Mouse (Mus musculus) neural tube, embryonic 14.5 days (tissue): ENCODE measurements around the gene Armc6. TPM values are rescaled to one million over a fixed set of nuclear protein-coding genes. Genes with fewer than 3 reads are reported as not detected.

ENCODE experiments used
- ATAC-seq: fragments of 200-750 bp; cut with Nextera tagmentation; 2 replicates; pipeline ENCODE4 v1.8.0; 2017; ENCODE audit warnings: low read depth, mild to moderate bottlenecking, moderate TSS enrichment, moderate library complexity
- H3K27ac ChIP-seq: fragments of 300-500 bp; sonication (generic); 2 replicates; pipeline ENCODE4 v1.5.1; 2014; ENCODE audit warnings: low read depth, mild to moderate bottlenecking, control low read depth, low read length, moderate library complexity, mixed read lengths
- H3K27me3 ChIP-seq: fragments of 300-500 bp; sonication (generic); 2 replicates; pipeline ENCODE4 v1.6.1; 2014; ENCODE audit warnings: low read length; ENCODE audit not compliant: control insufficient read depth, insufficient read depth
- H3K36me3 ChIP-seq: fragments of 300-500 bp; sonication (generic); 2 replicates; pipeline ENCODE4 v1.6.1; 2014; ENCODE audit warnings: low read length, mixed read lengths; ENCODE audit not compliant: control insufficient read depth, insufficient read depth
- H3K4me1 ChIP-seq: fragments of 300-500 bp; sonication (generic); 2 replicates; pipeline ENCODE4 v1.6.1; 2014; ENCODE audit warnings: low read length; ENCODE audit not compliant: control insufficient read depth, insufficient read depth
- H3K4me2 ChIP-seq: fragments of 300-500 bp; sonication (generic); 2 replicates; pipeline ENCODE4 v1.6.1; 2014; ENCODE audit warnings: mild to moderate bottlenecking, low read depth, low read length, control low read depth
- H3K4me3 ChIP-seq: fragments of 300-500 bp; sonication (generic); 2 replicates; pipeline ENCODE4 v1.5.1; 2014; ENCODE audit warnings: low read depth, low read length, control low read depth, mixed read lengths
- H3K9ac ChIP-seq: fragments of 300-500 bp; sonication (generic); replicated peaks from 2 replicates; pipeline ENCODE4 v1.6.1; 2014; ENCODE audit warnings: low read depth, mild to moderate bottlenecking, control low read depth, low read length, mixed read lengths
- H3K9me3 ChIP-seq: fragments of 300-500 bp; sonication (generic); 2 replicates; pipeline ENCODE4 v1.6.1; 2016; ENCODE audit warnings: low read length; ENCODE audit not compliant: control insufficient read depth
- WGBS: fragments of 180-500 bp; shearing (Covaris S2); extraction: QIAGEN DNeasy Blood & Tissue Kit; methylation state at CpG from one replicate; pipeline ENCODE4 v1.1.7; 2014; 5-methylcytosine and 5-hydroxymethylcytosine counted together
- polyA plus RNA-seq: library from polyadenylated mRNA; unstranded; fragments of >200 nt; fragmentation: Nextera tagmentation; extraction: Ambion mirVana; gene quantifications from 2 replicates; pipeline ENCODE4 v1.2.1, GENCODE M21; 2014

Gene Armc6
- 95.5 and 106 TPM in 2 replicates for polyA plus RNA-seq

DNA sequence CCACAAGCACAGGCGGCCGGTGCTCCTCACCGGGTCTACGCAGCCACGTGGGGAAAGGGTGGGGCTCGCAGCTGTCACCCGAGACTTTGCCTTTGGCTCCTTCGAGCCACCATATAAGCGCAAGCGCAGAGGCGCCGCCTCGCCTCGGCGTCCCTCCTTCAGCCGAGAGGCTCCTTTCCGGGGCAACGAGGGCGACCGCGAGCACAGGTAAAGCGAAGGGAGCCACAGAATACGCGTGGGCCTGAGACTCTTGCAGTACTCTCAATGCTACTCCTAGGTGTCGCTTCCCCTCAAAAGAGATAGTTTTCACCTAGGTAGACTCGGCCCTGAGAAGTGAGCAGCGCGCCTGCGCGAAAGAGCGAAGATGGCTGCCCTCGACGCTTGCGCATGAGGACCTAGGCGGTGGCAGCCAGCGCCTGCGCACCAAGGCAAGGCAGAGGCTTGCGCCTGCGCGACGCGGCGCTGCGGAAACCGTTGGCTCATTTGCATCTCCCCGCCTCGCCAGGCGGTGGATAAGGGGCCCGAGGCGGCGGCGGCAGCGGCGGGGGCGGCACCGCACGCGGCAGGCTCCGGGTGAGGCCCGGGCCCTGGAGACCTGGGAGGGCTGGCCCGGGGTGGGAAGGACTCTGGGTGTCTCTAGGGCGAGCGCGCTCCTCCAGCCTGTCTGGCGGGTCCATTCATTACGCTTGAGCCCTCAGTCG, at the start of gene Armc6, which contains the start of gene Sugp2:
Gene Armc6 (minus strand): TSS at position 387 of the 701 bp plus-strand sequence.
Gene Sugp2 (plus strand): TSS at position 147 of the 701 bp plus-strand sequence.
- peak within 1 kb of the TSS; percentile 80 for H3K4me2 ChIP-seq
- peak; percentile 96 for ATAC-seq
- peaks cover 27% of the 10 kb centered on the region for H3K36me3 ChIP-seq
- H3K27ac ChIP-seq = peak within 1 kb of the TSS; percentile 93
- H3K4me1 ChIP-seq = peaks cover 16% of the 10 kb centered on the region
- WGBS = under 1% methylated on average over 67 of the region's 67 CpGs
- no peaks in the 10 kb centered on the region for H3K27me3 ChIP-seq
- peak within 1 kb of the TSS; percentile 86 for H3K9ac ChIP-seq
- H3K4me3 ChIP-seq = peak within 1 kb of the TSS; percentile 82
- no peaks in the 10 kb centered on the region for H3K9me3 ChIP-seq

DNA sequence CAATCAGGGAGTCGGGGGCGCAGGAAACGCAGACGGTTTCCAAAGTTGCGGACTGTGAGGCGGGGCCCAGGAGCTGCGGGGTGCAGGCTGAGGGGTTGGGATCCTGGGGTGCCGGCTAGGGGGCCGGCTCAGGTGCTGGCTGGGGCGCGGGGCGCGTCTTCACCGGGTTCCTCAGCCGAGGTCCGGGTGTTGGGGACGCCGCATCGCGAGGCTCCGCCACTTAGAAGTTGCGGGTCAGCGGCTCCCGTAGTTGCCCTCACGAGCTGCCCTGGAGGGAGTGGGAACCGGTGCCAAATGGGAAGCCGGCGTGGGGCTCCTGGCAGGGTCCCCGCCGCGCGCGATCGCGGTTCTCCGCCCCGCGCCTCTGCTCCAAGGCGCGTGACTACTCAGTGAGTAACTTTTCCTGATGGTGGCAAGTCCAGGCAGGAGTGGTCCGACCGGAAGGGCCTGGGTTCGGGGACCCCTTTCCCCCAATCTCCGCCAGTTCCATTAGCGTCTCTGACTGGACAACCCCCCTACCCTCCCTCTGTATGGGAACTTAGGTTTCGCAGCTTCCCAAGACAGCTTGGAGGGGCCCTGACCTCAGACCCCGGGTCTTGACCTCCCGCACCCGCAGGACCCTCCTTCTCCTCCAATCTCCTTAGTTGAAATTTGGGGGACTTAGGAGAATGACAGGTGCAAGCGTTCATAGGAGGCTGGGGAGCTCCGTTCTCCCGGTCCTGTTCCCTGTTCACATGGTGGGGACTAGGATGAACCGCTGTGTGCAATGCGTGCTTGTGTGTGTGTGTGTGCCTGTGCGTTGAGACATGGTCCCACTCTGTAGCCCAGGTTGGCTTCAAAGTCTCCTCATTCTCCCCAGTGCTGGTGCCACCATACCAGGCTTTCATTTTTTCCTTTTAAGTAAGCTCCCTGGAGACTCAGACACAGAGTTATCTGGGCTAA, 49.1 kb upstream of the Armc6 start:
- peak; percentile 70 for ATAC-seq
- H3K4me3 ChIP-seq = peak overlapping the region; percentile 77
- no peaks in the 10 kb centered on the region for H3K9me3 ChIP-seq
- peak overlapping the region; percentile 52 for H3K4me2 ChIP-seq
- H3K27me3 ChIP-seq = no peaks in the 10 kb centered on the region
- 0 out of 2 replicates have a peak, but pooled peaks cover 7% of the 10 kb centered on the region for H3K4me1 ChIP-seq
- peak overlapping the region; percentile 80 for H3K9ac ChIP-seq
- H3K27ac ChIP-seq = peak overlapping the region; percentile 39; the same call in 1 of the 2 replicates
- under 1% methylated on average over 50 of the region's 55 CpGs for WGBS
- H3K36me3 ChIP-seq = peaks cover 7% of the 10 kb centered on the region; the same call in 1 of the 2 replicates

DNA sequence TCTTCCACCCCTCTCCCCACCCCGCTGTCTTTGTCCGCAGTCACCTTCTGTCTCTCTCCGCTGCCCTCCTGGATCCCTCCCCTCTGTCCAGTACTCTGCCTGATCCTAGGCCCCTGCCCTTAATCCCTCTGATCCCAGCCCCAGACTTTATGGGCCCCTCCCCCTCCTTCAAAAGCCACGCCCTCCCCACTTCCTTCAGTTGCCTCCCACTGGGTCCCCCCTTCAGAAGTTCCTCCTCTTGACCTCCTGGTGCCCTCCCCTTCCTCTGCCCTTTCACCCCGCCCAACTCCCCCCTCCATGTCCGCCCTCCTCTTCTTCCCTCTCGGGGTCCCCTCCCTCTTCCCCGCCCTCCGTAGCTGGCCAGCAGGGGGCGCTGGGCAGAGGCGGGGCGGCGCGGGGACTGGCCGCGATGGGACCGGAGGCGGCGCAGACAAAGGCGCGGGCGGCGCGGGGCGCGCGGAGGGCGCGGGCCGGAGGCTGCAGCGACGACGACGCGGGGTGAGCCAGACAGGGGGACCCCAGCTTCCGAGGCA, 48.4 kb upstream of the Armc6 start, which contains the start of gene Homer3:
Gene Homer3 (plus strand): TSS at position 225 of the 533 bp plus-strand sequence.
- H3K4me3 ChIP-seq = peak within 1 kb of the TSS; percentile 77
- H3K27ac ChIP-seq = peak within 1 kb of the TSS; percentile 39; the same call in 1 of the 2 replicates
- no peaks in the 10 kb centered on the region for H3K27me3 ChIP-seq
- under 1% methylated on average over 18 of the region's 36 CpGs for WGBS
- H3K36me3 ChIP-seq = peaks cover 7% of the 10 kb centered on the region; the same call in 1 of the 2 replicates
- peak within 1 kb of the TSS; percentile 52 for H3K4me2 ChIP-seq
- H3K9ac ChIP-seq = peak within 1 kb of the TSS; percentile 80
- no peaks in the 10 kb centered on the region for H3K9me3 ChIP-seq
- ATAC-seq = peak; percentile 87
- 0 out of 2 replicates have a peak, but pooled peaks cover 7% of the 10 kb centered on the region for H3K4me1 ChIP-seq

DNA sequence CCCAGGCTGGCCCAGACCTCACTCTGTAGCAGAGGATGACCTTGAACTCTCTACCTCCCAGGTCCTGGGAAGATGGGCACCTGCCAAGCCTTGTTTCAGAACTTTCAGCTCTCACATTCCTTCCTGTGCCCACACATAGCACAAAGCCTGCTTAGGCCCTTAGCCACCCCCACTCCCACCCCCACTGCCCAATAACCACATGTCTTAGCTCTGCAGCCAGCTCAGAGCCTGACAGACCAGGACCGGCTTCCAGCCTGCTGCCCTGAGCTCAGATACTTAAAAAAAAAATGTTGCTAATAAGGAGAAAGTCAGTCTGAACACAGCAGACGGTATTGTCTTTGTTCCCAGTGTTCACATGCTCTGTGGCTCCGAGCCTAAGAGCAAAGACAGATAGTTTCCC, 46.7 kb upstream of the Armc6 start:
- Histone ChIP-seq H3K9ac (no peak overlapping the region), H3K27me3 (no peaks in the 10 kb centered on the region), H3K27ac (no peak overlapping the region; the same call in 1 of the 2 replicates), H3K4me1 (0 out of 2 replicates have a peak, but pooled peaks cover 7% of the 10 kb centered on the region), H3K4me3 (no peak overlapping the region), H3K4me2 (no peak overlapping the region), H3K36me3 (peaks cover 6% of the 10 kb centered on the region; the same call in 1 of the 2 replicates), H3K9me3 (no peaks in the 10 kb centered on the region)
- no peak for ATAC-seq
- 51% methylated on average over 3 of the region's 3 CpGs for WGBS

DNA sequence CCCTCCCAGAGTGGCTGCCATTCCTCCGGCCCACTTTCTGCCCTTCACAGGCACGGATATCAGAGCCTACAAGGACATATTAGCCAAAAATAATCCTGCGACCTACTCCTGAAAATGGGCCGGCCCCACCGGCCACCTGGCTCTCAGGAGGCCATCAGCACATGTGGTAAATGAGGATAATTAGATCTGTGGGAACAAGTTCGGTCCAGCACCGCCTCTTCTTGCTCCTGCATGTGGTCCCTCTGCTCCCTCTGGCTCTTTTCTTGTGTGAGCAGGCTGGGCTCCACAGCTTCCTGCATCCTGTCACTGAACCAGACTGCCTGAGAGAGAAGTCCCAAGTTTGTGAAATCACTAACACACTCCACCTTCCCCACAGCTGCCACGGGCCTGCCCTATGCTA, 45.0 kb upstream of the Armc6 start:
- H3K36me3 ChIP-seq = no peaks in the 10 kb centered on the region
- no peaks in the 10 kb centered on the region for H3K9me3 ChIP-seq
- no peak overlapping the region for H3K4me3 ChIP-seq
- ATAC-seq = no peak
- no peaks in the 10 kb centered on the region for H3K27me3 ChIP-seq
- H3K4me1 ChIP-seq = 0 out of 2 replicates have a peak, but pooled peaks cover 7% of the 10 kb centered on the region
- WGBS = 65% methylated on average over 8 of the region's 8 CpGs
- no peak overlapping the region for H3K9ac ChIP-seq
- H3K27ac ChIP-seq = no peak overlapping the region
- H3K4me2 ChIP-seq = no peak overlapping the region

DNA sequence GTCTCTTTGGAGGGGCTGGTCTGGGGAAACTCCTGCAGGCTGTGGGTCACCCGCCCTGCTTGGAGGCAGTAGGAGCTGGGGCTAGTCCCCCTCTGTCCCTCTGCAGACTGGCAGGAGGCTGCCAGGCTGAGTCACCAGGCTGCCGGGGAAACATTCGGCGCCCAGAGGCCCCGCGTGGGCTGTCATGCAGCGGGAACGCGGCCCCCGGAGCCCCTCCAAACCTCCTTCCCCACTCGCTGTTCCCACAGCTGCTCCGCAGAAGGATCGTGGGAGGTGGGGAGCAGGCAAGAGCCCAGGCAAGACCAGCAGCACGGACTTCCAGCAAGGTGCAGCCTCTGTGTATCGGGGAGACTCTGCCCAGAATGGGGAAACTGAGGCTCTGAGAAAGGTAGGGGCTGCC, 43.9 kb upstream of the Armc6 start:
- Histone ChIP-seq H3K27ac (no peak overlapping the region), H3K4me2 (no peak overlapping the region), H3K36me3 (no peaks in the 10 kb centered on the region), H3K9me3 (no peaks in the 10 kb centered on the region), H3K4me1 (0 out of 2 replicates have a peak, but pooled peaks cover 3% of the 10 kb centered on the region), H3K4me3 (no peak overlapping the region), H3K27me3 (no peaks in the 10 kb centered on the region), H3K9ac (0 out of 2 replicates have a peak overlapping the region, but pooled peaks have one; percentile 21)
- 64% methylated on average over 15 of the region's 15 CpGs for WGBS
- ATAC-seq = no peak

DNA sequence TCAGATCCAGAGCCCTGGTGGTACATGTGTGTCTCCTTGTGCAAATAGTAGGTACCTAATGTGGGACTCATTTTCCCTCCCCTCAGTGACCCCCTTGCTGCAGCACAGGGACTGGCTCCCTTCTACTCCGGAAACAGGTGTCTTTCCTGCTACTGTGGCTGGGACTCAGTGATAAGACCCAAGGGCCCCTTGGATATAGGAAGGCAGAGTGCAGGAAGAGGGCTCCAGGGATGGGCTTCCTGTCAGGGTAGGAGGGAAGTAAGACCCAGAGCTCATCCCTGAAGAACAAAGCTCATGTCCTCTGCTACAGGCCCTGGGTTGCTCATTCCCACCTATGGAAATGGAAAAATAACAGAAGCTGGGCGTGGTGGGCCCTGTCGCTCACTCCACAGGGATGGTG, 42.2 kb upstream of the Armc6 start:
- no peak for ATAC-seq
- Histone ChIP-seq H3K4me3 (no peak overlapping the region), H3K9me3 (no peaks in the 10 kb centered on the region), H3K4me1 (no peaks in the 10 kb centered on the region), H3K36me3 (no peaks in the 10 kb centered on the region), H3K4me2 (no peak overlapping the region), H3K27me3 (no peaks in the 10 kb centered on the region), H3K27ac (no peak overlapping the region), H3K9ac (no peak overlapping the region)
- WGBS = 86% methylated on average over 3 of the region's 3 CpGs

DNA sequence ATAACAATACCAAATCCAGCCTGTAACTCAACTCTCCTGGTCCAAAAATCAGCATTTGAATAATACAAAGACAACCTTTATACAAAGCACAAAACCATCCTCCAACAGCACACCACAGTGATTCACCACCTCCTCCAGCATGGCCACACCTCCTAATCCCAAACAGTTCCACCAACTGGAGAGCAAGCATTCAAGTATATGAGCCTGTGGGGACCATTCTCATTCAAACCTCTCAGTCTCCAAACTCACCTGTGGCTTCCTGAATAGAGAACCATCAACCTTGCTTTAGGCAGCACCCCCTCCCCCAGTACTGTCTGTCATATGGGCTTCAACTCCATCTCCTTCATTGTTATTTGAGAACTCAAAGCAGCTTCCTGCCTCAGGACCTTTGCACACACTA, 40.1 kb upstream of the Armc6 start:
- Histone ChIP-seq H3K4me2 (no peak overlapping the region), H3K27ac (no peak overlapping the region), H3K4me3 (no peak overlapping the region)

More for the DNA sequence above, 40.1 kb upstream of the Armc6 start:
- Histone ChIP-seq H3K9ac (no peak overlapping the region), H3K27me3 (no peaks in the 10 kb centered on the region), H3K9me3 (no peaks in the 10 kb centered on the region), H3K4me1 (no peaks in the 10 kb centered on the region), H3K36me3 (no peaks in the 10 kb centered on the region)
- no peak for ATAC-seq
